ENCODE assay signal across 12 mouse cellular contexts in genomic region chr12:98023655-98024054, GRCm38 (mm10).
DNase-seq lines count a peak whose midpoint lies in the region; ATAC-seq lines count a peak whose summit lies in the region.
"Had no signal": no experiment of that assay in that cellular context is flagged by ENCODE, and none has a peak within 500 bp of the region (broad histone marks: within the 10 kb centered on the region; RNA-seq: fewer than 3 reads in every experiment).

No protein-coding gene starts in this region.

- peak; percentile 55; the same call in 1 of the 2 replicates for ATAC-seq in embryonic facial prominence, embryonic 14.5 days (ENCODE audit: low read depth)

- no peak overlapping the region for H3K27ac ChIP-seq in embryonic facial prominence, embryonic 14.5 days (replicated peaks; ENCODE audit: low read depth, low read length)
- H3K27ac ChIP-seq in embryonic facial prominence, embryonic 10.5 days (replicated peaks): no peak overlapping the region
- H3K27ac ChIP-seq: liver, embryonic 13.5 days had no signal

- no peaks in the 10 kb centered on the region for H3K36me3 ChIP-seq in embryonic facial prominence, embryonic 14.5 days (ENCODE audit: control insufficient read depth, insufficient read depth, low read length)
- no peaks in the 10 kb centered on the region for H3K36me3 ChIP-seq in embryonic facial prominence, embryonic 10.5 days (replicated peaks)
- H3K36me3 ChIP-seq: liver, embryonic 13.5 days had no signal

- 72% methylated on average over 6 of the region's 6 CpGs for WGBS in embryonic facial prominence, embryonic 14.5 days
- WGBS in embryonic facial prominence, embryonic 10.5 days: 88% methylated on average over 6 of the region's 6 CpGs

- no peak overlapping the region for H3K4me3 ChIP-seq in embryonic facial prominence, embryonic 14.5 days (ENCODE audit: low read depth, low read length)
- no peak overlapping the region for H3K4me3 ChIP-seq in embryonic facial prominence, embryonic 10.5 days
- H3K4me3 ChIP-seq: liver, embryonic 13.5 days had no signal

- no peak for DNase-seq in embryonic facial prominence, embryonic 14.5 days (ENCODE audit: low spot score)
- DNase-seq in embryonic facial prominence, embryonic 10.5 days (ENCODE audit: low spot score): no peak
- DNase-seq in lung, postnatal 10 days: peak; percentile 14
- DNase-seq in lung, postnatal 25 days (ENCODE audit: low spot score): no peak
- DNase-seq in layer of hippocampus, adult 8-10 months (ENCODE audit: low spot score in 2 of 2): peak; percentile 51 to 56
- peak; percentile 39 for DNase-seq in telencephalon, adult 2 months (ENCODE audit: low read depth, low spot score)
- DNase-seq in right cerebral cortex, postnatal 25 days: no peak
- DNase-seq in right cerebral cortex, postnatal 4 days: no peak
- DNase-seq: adrenal gland, postnatal 10 days; liver, embryonic 13.5 days; spleen, adult 18-20 months had no signal

- H3K9ac ChIP-seq in embryonic facial prominence, embryonic 14.5 days (ENCODE audit: low read depth, low read length): no peak overlapping the region
- H3K9ac ChIP-seq: liver, embryonic 13.5 days had no signal

- H3K9me3 ChIP-seq in embryonic facial prominence, embryonic 14.5 days (ENCODE audit: control insufficient read depth, low read length): no peaks in the 10 kb centered on the region
- no peaks in the 10 kb centered on the region for H3K9me3 ChIP-seq in embryonic facial prominence, embryonic 10.5 days
- H3K9me3 ChIP-seq: liver, embryonic 13.5 days had no signal

- H3K27me3 ChIP-seq in embryonic facial prominence, embryonic 14.5 days (replicated peaks; ENCODE audit: control insufficient read depth, insufficient read depth, low read length): no peaks in the 10 kb centered on the region
- H3K27me3 ChIP-seq in embryonic facial prominence, embryonic 10.5 days (replicated peaks; ENCODE audit: low read depth, poor library complexity, severe bottlenecking): no peaks in the 10 kb centered on the region
- H3K27me3 ChIP-seq: liver, embryonic 13.5 days had no signal

- no peak overlapping the region for H3K4me2 ChIP-seq in embryonic facial prominence, embryonic 14.5 days (ENCODE audit: low read depth, low read length)
- H3K4me2 ChIP-seq: heart, embryonic 11.5 days; liver, embryonic 13.5 days had no signal

- H3K4me1 ChIP-seq in embryonic facial prominence, embryonic 14.5 days (ENCODE audit: control insufficient read depth, insufficient read depth, low read length): no peaks in the 10 kb centered on the region
- H3K4me1 ChIP-seq in embryonic facial prominence, embryonic 10.5 days: no peaks in the 10 kb centered on the region
- H3K4me1 ChIP-seq: liver, embryonic 13.5 days had no signal

Comparison
In these comparisons a context has a peak if more than half of its experiments do, and no peak if none do; other contexts are left out.
1. DNase-seq: peak in lung, postnatal 10 days (single experiment), layer of hippocampus, adult 8-10 months (2 of 2) and telencephalon, adult 2 months (single experiment); none in embryonic facial prominence, embryonic 14.5 days (single experiment), embryonic facial prominence, embryonic 10.5 days (single experiment), lung, postnatal 25 days (single experiment), right cerebral cortex, postnatal 25 days (single experiment) and right cerebral cortex, postnatal 4 days (single experiment).